Mouse (Mus musculus): ENCODE results near the gene Gabrb2. TPM values are rescaled to one million over a fixed set of nuclear protein-coding genes. Genes with fewer than 3 reads are reported as not detected.

Gabrb2 gene
- total RNA-seq, 1 experiment from 2014 or later, result not detected

DNA sequence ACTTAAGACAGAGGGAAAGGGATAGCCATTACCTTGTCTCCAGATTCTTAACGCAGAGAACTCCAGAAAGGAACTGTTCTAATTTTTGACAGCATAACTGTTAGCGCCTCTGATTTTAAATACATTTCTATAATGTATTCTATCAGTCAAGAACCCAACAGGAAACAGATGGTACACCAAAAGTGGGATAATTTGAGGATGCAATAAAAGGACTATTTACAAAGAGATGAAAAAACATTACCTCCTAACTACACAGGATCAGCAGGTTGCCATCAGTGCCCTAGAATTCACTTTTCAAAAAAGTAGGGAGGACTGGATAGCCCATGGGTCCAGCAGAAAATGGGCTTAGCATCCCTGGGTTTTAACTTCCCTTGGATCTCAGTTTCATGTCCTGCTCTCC is 102.4 kb downstream of the Gabrb2 start:
- ATAC-seq (ENCODE audit: extremely low read depth, insufficient number of reproducible peaks, low FRiP score, poor library complexity, severe bottlenecking), result no peak

DNA sequence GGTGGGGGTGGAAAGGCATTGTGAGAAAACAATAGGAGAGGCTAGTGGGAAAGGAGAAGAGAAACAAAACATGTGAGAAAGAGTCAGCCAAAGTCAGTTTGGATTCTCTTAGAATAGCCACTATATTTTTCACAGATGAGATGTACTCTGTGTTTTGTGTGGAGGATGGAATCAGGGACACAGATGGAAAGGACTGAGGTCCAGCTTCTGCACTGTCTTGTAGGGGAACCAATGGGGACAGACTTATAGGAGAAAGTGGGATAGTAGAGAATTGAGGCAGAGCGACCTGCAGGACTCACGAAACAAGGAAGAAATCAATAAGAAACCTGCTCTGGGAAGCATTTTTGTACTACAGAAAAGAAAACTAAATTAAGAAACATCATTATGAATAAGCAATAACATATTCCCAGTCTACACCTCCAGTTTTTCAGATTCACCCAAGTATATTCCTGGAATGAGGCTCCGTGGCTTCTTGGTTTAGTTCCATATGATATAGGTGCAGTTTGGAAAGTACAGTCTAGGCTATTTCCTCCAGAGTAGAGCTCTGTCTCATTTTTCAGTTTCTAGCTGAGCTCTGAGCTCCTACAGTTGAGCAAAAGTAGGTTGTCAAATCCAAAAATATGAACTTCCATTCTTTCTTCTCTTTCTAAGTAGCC is 108.8 kb downstream of the Gabrb2 start:
- ATAC-seq (ENCODE audit: extremely low read depth, insufficient number of reproducible peaks, low FRiP score, poor library complexity, severe bottlenecking), result no peak

DNA sequence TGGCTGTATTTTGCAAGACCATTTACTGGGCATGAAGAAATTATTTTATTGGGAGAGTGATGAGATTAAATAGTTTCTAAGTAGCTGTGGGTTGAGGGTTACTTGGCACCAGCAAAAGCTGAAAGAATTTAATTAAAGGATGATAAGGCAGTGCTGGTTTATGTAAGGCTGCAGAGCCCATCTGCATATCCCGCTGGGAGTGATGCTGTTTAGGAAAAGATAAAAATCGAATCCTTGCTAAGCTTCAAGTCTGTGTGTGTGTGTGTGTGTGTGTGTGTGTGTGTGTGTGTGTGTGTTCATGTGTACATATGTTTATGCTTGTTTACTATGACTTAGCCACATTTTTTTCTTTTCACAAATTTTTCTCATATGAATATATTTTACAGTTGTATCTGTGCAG is 113.0 kb downstream of the Gabrb2 start:
- ATAC-seq (ENCODE audit: extremely low read depth, insufficient number of reproducible peaks, low FRiP score, poor library complexity, severe bottlenecking), result no peak

DNA sequence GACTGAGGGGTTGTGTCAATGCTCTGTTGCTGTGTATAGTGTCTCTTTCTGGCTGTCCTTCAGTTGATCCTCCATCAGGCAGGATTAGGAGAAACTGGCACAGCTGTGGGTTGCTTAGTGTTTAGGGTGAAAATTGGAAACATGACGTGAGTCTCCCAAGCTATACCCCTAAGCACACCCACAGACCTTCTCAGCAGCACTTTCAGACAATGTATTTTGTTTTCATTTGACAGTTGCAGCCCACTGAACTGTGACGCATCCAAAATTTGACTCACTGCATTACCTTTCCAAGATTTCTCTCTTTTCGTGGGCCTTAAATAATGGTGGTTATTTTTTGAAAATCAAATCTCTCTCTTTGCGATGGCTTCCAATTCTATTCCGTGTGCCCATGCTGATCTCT is 115.7 kb downstream of the Gabrb2 start:
- no peak for ATAC-seq (ENCODE audit: extremely low read depth, insufficient number of reproducible peaks, low FRiP score, poor library complexity, severe bottlenecking)

DNA sequence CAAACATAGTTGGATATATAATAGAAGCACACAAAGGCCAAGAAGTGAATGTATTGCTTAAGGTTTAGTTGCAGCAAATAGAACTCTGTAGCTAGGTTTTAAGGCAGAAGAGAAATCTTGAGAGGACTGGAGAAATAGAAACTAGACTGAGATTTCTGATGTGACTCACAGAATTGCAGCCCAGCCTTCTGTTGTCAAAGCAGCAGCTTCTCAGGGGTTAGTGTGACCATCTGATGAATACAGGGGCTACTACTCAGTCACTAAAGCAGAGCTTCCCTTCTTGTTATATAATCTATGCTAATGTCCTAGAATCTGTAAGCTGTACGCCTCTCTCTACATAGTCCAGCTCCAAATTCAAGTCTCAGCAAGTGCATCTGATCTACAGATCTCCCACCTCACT is 116.3 kb downstream of the Gabrb2 start:
- ATAC-seq (ENCODE audit: extremely low read depth, insufficient number of reproducible peaks, low FRiP score, poor library complexity, severe bottlenecking), result no peak

DNA sequence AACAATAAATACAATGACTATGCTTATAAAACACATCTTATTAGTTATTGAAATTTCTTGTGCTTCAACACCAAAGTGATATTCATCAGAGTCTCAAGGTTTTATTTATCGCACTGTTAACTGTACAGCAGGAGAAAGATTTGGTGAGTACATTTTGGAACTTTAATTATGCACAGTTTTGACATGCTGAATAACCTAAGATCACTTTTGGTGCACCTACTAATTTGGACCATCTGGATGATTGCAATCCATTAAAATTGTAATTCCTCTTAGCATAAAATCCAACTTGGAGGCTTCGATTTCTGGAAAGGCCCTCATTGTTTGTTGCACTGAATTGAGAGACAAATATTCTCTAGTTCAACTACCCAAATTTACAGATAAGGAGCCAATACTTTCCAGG is 123.3 kb downstream of the Gabrb2 start:
- ATAC-seq (ENCODE audit: extremely low read depth, insufficient number of reproducible peaks, low FRiP score, poor library complexity, severe bottlenecking), result no peak

DNA sequence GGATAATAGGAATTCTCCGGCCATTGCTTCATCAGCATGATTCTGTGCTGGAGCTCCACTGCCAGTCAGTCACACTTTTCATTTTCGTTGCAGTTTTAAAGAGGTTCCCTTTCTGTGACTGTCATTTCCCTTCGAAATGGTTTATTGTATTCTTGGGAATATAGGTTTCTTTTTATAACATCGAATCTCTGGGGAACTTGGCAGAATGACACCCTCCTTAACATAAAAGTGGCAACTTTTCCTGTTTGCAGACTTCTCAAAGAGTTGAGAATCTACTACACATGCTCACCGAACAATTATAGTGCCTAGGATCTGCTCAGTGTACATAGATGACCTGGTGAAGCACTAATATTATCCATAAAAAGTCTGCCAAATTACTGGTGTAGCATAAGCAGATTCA is 146.5 kb downstream of the Gabrb2 start:
- no peak for ATAC-seq (ENCODE audit: extremely low read depth, insufficient number of reproducible peaks, low FRiP score, poor library complexity, severe bottlenecking)

DNA sequence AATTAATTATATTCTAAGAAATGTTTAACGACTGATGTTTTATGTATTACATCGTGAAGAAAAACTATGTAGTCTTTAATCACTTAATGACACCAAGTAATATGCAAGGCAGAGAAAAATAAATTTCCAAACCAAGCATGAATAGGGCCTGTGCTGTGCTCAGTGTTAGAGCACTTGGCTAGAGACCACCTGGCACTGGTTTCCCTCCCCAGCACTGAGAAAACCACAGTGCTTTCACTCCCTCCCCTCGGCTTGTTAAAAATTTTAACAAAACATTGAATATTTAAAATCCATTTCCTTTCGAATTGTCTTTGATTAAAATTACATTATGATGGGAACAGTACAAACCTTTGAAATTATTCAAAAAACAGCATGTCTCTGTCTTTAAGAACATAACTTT is 151.9 kb downstream of the Gabrb2 start:
- no peak for ATAC-seq (ENCODE audit: extremely low read depth, insufficient number of reproducible peaks, low FRiP score, poor library complexity, severe bottlenecking)

DNA sequence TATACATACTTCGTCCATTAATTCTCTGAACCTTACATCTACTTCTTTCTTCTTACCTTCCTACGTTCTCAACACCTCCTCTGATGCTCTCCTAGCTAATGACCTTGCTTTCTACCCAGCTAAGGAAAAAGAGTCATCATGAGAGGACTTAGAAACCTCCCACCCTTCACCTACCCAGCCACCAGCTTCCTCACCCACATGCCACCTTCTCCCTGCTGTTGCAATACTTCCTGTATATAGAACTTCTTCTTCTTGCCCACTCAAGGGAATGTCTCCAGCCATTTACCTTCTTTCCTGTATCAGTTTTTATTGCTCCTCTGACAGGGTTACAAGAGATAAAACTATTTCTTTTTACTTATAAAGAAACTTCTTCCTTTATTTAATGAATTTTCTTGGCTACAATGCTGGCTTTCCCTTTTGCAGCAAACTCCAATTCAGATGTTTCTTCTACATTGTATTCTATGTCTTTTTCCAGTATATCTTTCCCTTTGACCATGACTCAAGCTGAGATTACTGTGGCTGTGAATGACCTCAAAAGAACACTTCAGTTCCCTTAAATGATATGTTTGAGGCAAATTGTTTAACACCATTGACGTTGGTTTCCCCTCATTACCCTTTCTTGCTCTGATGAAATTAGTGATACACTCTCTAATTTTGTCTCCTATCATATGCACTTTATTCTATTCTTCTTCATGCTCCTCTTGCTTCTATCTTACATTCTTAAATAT is 155.8 kb downstream of the Gabrb2 start:
- ATAC-seq (ENCODE audit: extremely low read depth, insufficient number of reproducible peaks, low FRiP score, poor library complexity, severe bottlenecking), result no peak

DNA sequence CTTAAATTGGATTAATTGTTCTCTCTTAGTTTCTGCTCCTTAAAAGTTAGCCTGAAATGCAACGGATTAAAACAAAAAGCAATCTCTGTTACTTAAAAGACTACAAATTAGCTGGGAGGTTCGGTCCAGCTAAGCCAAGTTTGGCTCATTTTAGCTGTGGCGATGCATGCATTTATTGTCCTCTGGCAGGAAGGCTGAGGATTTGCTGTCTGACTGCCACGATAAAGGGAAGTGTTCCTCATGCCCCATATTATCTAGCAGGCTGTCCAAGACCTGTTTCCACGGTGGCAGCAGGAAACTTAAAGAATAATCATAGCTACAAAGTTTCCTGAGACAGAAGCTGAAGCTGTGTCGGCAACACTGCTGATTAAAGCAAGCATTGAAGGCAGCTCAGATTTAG is 160.2 kb downstream of the Gabrb2 start:
- ATAC-seq (ENCODE audit: extremely low read depth, insufficient number of reproducible peaks, low FRiP score, poor library complexity, severe bottlenecking), result no peak

DNA sequence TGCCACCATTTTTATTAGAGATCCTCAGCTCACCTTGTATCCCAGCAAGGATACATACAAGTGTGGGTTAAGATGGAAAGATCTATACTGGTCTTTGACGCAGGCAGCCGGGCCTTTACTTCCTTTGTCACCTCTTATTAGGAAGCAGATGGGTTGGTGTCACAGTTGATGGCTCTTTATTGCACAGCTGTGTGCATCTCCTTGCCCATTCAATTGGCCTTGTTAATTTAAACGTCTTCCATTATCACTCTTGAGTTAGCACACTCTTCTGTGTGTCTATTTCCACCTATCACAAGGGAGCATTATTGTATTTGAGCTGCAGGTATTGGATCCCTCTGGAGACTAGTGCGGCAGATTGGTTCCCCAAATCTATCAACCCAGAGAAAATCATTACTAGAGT is 161.6 kb downstream of the Gabrb2 start:
- ATAC-seq (ENCODE audit: extremely low read depth, insufficient number of reproducible peaks, low FRiP score, poor library complexity, severe bottlenecking), result no peak

DNA sequence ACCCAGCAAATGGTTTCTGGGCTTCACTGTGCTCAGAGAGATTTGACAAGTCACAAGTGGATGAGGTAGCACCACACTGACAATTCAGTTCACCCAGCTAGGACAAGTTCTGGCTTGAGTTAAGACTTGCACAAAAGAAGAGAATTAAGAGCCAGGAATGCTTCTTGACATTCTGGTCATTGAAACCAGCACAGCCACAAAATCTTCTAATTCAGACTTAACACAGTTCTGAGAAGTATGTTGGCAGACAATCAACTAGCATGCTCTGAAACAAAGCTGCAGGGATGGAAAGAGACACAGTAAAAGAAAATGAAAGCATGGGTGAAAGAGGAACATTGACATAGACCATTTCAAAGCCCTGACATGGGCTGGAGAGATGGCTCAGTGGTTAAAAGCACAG is 162.2 kb downstream of the Gabrb2 start:
- ATAC-seq (ENCODE audit: extremely low read depth, insufficient number of reproducible peaks, low FRiP score, poor library complexity, severe bottlenecking), result no peak

DNA sequence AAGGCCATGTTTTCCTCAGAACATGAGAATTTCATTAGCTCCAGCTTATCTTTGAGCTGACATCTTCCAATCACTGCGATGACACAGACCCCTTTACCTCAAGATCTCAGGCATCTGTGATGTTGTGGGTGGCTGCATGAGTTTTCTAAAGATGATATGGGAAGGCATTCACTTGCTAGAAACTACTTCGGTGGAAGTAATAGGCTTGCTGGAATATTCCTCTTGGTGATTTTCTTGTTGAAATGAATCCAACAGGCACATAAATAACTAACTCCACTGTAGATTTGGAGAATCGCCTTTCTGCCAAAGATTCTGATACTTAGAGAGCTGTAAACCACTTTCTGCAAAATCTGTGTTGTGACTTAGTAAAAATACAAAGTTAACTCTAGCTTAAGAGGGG is 172.9 kb downstream of the Gabrb2 start:
- no peak for ATAC-seq (ENCODE audit: extremely low read depth, insufficient number of reproducible peaks, low FRiP score, poor library complexity, severe bottlenecking)

DNA sequence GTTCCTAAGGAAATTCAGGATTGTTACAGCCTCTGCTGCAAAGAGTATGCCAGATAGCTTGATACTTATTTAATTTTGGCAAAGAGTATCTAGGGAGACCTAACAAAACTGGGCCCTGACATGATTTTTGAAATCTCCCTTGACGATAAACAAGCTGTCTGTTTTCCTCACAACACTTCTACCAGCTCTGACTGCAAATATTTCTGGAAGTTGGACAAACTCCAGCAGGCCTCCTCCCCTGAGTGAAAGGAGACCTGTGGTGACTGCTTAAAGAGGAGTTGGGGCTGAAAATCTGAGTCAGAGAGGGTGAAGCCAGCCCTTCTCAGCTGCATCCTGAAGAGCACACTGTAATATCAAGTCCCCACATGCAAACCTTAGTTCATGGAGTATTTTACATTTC is 186.7 kb downstream of the Gabrb2 start:
- no peak for ATAC-seq (ENCODE audit: extremely low read depth, insufficient number of reproducible peaks, low FRiP score, poor library complexity, severe bottlenecking)

DNA sequence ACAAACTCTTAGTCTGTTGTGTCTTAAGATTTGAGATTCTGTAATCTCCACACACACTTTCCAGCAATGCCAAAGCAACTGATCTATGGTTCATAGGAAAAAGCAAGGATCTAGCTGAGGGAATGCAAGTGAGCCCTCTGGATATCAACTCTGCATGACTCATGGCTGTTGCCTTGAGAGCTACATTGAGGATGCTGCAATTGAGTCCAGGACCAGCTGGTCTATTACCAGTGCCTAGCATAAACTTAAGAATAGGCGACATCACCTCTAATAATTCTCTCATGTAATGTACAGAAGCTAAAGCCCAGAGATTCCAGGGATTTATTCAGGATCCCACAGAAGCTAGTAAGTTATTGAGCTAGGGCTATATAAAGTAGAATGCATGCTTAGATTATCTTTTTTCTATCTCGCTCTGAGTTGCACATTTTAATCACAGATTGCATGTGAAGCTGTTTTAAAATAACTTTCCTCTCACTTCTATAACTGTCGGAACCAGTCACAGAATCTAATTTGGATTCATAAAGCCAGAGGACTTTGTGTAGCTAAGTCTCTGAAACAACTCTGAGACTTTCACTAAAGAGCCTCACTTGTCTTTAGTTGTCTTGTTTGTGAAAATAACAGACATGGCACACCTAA is 189.7 kb downstream of the Gabrb2 start:
- ATAC-seq (ENCODE audit: extremely low read depth, insufficient number of reproducible peaks, low FRiP score, poor library complexity, severe bottlenecking), result no peak

DNA sequence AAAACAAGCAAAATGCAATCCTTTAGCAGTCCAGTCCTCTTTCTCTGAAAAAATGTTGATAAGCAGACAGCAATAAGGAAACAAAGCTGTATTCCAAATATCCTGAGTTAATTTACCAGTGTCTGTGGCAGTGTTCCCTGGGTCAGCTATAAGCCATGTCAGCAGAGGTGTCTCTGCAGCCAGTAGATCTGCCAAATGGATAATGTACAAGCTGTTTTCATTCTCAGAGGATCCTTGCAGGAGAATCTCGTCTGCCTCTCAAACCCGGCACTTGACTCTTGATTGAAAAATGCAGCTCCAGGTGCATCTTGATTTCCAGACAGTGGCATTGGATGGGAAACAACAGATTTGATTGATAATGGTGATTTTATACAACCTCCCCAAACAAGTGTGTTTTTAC is 198.6 kb downstream of the Gabrb2 start:
- ATAC-seq (ENCODE audit: extremely low read depth, insufficient number of reproducible peaks, low FRiP score, poor library complexity, severe bottlenecking), result no peak

DNA sequence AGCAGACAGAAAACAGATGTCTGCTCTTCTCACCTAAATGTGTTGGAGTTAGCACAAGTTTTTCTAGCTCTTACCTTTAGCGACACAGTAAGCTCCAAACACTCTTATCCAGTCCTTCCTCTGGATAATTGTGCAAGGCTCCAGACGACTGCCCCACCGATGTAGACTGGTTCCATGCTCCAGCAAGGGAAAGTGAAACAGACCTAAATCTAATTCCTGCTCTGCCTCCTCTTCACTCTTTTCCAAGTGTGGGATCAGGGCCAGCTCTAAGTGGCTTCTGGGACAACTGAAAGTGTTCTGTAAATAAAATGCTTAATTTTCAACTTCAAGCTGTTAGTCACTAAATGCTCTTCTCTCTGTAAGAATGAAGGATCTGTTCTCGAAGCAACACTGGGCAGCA is 201.6 kb downstream of the Gabrb2 start:
- ATAC-seq (ENCODE audit: extremely low read depth, insufficient number of reproducible peaks, low FRiP score, poor library complexity, severe bottlenecking), result no peak

DNA sequence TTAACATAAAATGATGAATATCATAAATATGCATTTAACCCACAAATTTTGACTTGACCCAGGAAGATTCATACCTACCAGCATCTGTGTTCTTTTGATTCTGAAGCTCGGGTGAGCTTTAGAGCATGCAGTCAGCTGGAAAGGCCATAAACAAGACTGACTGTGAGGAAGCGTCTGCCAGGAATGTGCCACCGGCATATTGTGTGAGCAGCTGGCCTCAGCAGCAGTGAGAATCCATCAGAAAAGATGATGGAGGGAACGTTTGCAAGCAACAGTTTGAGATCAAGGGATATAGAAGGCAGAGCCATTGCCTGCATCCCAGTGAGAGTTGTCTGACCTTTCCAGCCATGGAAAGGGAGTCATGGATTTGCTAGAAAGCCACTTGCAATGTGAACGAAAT is 230.6 kb downstream of the Gabrb2 start:
- no peak for ATAC-seq (ENCODE audit: extremely low read depth, insufficient number of reproducible peaks, low FRiP score, poor library complexity, severe bottlenecking)

DNA sequence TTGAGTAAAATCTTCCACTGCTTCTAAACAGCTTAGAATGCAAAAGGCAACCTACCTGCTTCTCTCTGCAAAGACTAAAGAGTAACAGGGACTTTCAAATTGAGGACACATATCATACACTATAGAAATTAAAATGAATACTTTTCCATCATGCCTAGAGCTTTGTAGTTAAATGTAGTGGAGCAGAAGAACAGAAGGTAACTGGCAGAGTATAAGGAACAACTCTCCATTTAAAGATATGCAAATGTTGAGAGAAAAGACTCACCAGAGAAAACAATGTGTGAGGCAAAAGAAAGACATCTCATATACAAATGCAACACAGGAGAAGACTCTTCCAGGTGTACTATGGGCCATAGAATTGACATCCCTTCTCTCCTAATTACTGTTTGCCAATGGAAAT is 232.0 kb downstream of the Gabrb2 start:
- ATAC-seq (ENCODE audit: extremely low read depth, insufficient number of reproducible peaks, low FRiP score, poor library complexity, severe bottlenecking), result no peak

DNA sequence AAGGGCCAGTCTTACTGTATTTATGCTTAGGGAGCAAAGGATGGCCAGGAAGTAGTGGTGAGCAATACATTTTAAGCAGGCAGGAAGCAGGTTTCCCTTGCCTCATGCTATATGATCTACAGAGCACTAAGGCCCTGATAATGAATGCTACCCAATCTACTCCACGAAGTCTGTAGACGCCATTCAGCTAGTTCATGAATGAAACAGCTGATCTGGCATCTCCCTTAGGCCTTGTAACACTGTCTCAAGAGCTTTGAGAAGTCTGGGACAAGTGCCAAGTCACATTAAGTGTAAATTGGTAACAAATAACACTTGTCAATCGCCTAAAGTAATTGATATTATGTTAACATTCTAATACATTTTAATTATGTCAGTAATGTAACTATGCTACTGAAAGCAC is 234.6 kb downstream of the Gabrb2 start:
- ATAC-seq (ENCODE audit: extremely low read depth, insufficient number of reproducible peaks, low FRiP score, poor library complexity, severe bottlenecking), result no peak
